Comparison of ENCODE assay signal across 8 mouse cellular contexts in genomic region chr6:83572671-83573070, GRCm38 (mm10). TPM values are rescaled to one million over a fixed set of nuclear protein-coding genes. Genes with fewer than 3 reads are reported as not detected.
DNase-seq lines count a peak whose midpoint lies in the region; ATAC-seq and TF ChIP-seq lines count a peak whose summit lies in the region.

TSS of gene Stambp (minus strand) at chr6:83572729.

- peak within 1 kb of the TSS; percentile 68 for H3K4me3 ChIP-seq in lung, embryonic 14.5 days (ENCODE audit: low read depth, low read length)
- peak within 1 kb of the TSS; percentile 85 for H3K4me3 ChIP-seq in bone marrow, adult 2 months (replicated peaks; ENCODE audit: control insufficient read depth, low read depth, low read length)
- H3K4me3 ChIP-seq in forebrain, embryonic 12.5 days (replicated peaks), result peak within 1 kb of the TSS; percentile 84
- peak within 1 kb of the TSS; percentile 91 for H3K4me3 ChIP-seq in intestine, embryonic 14.5 days (ENCODE audit: low read depth, low read length)
- peak within 1 kb of the TSS; percentile 92 for H3K4me3 ChIP-seq in liver, embryonic 16.5 days (ENCODE audit: low read depth, low read length)

- H3K9ac ChIP-seq in lung, embryonic 14.5 days, result peak within 1 kb of the TSS; percentile 63
- H3K9ac ChIP-seq in forebrain, embryonic 12.5 days, result peak within 1 kb of the TSS; percentile 80
- H3K9ac ChIP-seq in intestine, embryonic 14.5 days (ENCODE audit: low read length), result peak within 1 kb of the TSS; percentile 65
- peak within 1 kb of the TSS; percentile 85 for H3K9ac ChIP-seq in liver, embryonic 16.5 days (ENCODE audit: low read depth, low read length)

- ATAC-seq in lung, embryonic 14.5 days (ENCODE audit: insufficient read depth), result peak; percentile 85
- peak; percentile 83 for ATAC-seq in forebrain, embryonic 12.5 days (ENCODE audit: low FRiP score)
- peak; percentile 74 for ATAC-seq in intestine, embryonic 14.5 days (replicated peaks; ENCODE audit: low FRiP score, low TSS enrichment, low read depth)
- peak; percentile 52 for ATAC-seq in liver, embryonic 16.5 days (ENCODE audit: low read depth)

- peaks cover 5% of the 10 kb centered on the region; the same call in 1 of the 2 replicates for H3K36me3 ChIP-seq in lung, embryonic 14.5 days (ENCODE audit: insufficient read depth)
- H3K36me3 ChIP-seq in forebrain, embryonic 12.5 days (replicated peaks), result peaks cover 8% of the 10 kb centered on the region; the same call in 1 of the 2 replicates
- peaks cover 10% of the 10 kb centered on the region; the same call in 1 of the 2 replicates for H3K36me3 ChIP-seq in intestine, embryonic 14.5 days (ENCODE audit: control insufficient read depth, insufficient read depth, low read length)
- H3K36me3 ChIP-seq in liver, embryonic 16.5 days (ENCODE audit: control insufficient read depth, insufficient read depth), result no peaks in the 10 kb centered on the region

- DNase-seq in lung, embryonic 14.5 days, result no peak
- no peak for DNase-seq in lung, postnatal 36 days
- DNase-seq in intestine, embryonic 14.5 days (ENCODE audit: low spot score), result peak; percentile 72
- peak; percentile 56 for DNase-seq in testis, postnatal 10 days (ENCODE audit: low spot score)
- no peak for DNase-seq in gastrocnemius, postnatal 25 days

- no peaks in the 10 kb centered on the region for H3K4me1 ChIP-seq in lung, embryonic 14.5 days (ENCODE audit: insufficient read depth)
- no peaks in the 10 kb centered on the region for H3K4me1 ChIP-seq in bone marrow, adult 2 months (ENCODE audit: control insufficient read depth, insufficient read depth, low read length)
- H3K4me1 ChIP-seq in forebrain, embryonic 12.5 days, result peaks cover 13% of the 10 kb centered on the region
- H3K4me1 ChIP-seq in intestine, embryonic 14.5 days (replicated peaks; ENCODE audit: control insufficient read depth, insufficient read depth, low read length), result peaks cover 9% of the 10 kb centered on the region; the same call in 1 of the 2 replicates
- peaks cover 13% of the 10 kb centered on the region for H3K4me1 ChIP-seq in liver, embryonic 16.5 days (ENCODE audit: control insufficient read depth, low read depth, low read length)

- H3K9me3 ChIP-seq in lung, embryonic 14.5 days (ENCODE audit: low read depth, low read length), result no peaks in the 10 kb centered on the region
- H3K9me3 ChIP-seq in forebrain, embryonic 12.5 days, result no peaks in the 10 kb centered on the region
- no peaks in the 10 kb centered on the region for H3K9me3 ChIP-seq in intestine, embryonic 14.5 days (ENCODE audit: control insufficient read depth, low read length)
- H3K9me3 ChIP-seq in liver, embryonic 16.5 days (replicated peaks; ENCODE audit: control insufficient read depth, low read length), result no peaks in the 10 kb centered on the region

- no peaks in the 10 kb centered on the region for H3K27me3 ChIP-seq in lung, embryonic 14.5 days (ENCODE audit: insufficient read depth, low read length)
- H3K27me3 ChIP-seq in forebrain, embryonic 12.5 days, result peaks cover 20% of the 10 kb centered on the region
- H3K27me3 ChIP-seq in intestine, embryonic 14.5 days (replicated peaks; ENCODE audit: control insufficient read depth, insufficient read depth, low read length), result no peaks in the 10 kb centered on the region
- peaks cover 2% of the 10 kb centered on the region; the same call in 1 of the 2 replicates for H3K27me3 ChIP-seq in liver, embryonic 16.5 days (ENCODE audit: control insufficient read depth, insufficient read depth, low read depth, low read length)

- TF ChIP-seq CTCF in lung, embryonic 14.5 days (IDR thresholded peaks at IDR 0.05; ENCODE audit: low read depth), result no peak
- no peak for TF ChIP-seq CTCF in bone marrow, adult 2 months (IDR thresholded peaks at IDR 0.05; ENCODE audit: control insufficient read depth, insufficient read depth, low read length)

- H3K4me2 ChIP-seq in lung, embryonic 14.5 days, result peak within 1 kb of the TSS; percentile 73
- H3K4me2 ChIP-seq in forebrain, embryonic 12.5 days, result peak within 1 kb of the TSS; percentile 93
- peak within 1 kb of the TSS; percentile 96 for H3K4me2 ChIP-seq in intestine, embryonic 14.5 days (ENCODE audit: low read length)
- peak within 1 kb of the TSS; percentile 87 for H3K4me2 ChIP-seq in liver, embryonic 16.5 days (ENCODE audit: low read depth, low read length)

- H3K27ac ChIP-seq in lung, embryonic 14.5 days (ENCODE audit: low read depth), result peak within 1 kb of the TSS; percentile 73; the same call in 1 of the 2 replicates
- H3K27ac ChIP-seq in bone marrow, adult 2 months (ENCODE audit: control insufficient read depth, insufficient read depth, low read depth, low read length, poor library complexity), result peak within 1 kb of the TSS; percentile 37; the same call in 1 of the 2 replicates
- peak within 1 kb of the TSS; percentile 78 for H3K27ac ChIP-seq in forebrain, embryonic 12.5 days
- H3K27ac ChIP-seq in intestine, embryonic 14.5 days (ENCODE audit: low read depth), result peak within 1 kb of the TSS; percentile 47
- peak within 1 kb of the TSS; percentile 57 for H3K27ac ChIP-seq in liver, embryonic 16.5 days (ENCODE audit: low read length)

- TF ChIP-seq POLR2A in bone marrow, adult 2 months (IDR thresholded peaks at IDR 0.05; ENCODE audit: borderline replicate concordance, control insufficient read depth, low read depth, low read length), result no peak

- WGBS in lung, embryonic 14.5 days, result 2% methylated on average over 10 of the region's 11 CpGs
- 1% methylated on average over 9 of the region's 11 CpGs for WGBS in bone marrow, adult 2 months
- WGBS in forebrain, embryonic 12.5 days, result 0% methylated on average over 11 of the region's 11 CpGs
- 2% methylated on average over 8 of the region's 11 CpGs for WGBS in intestine, embryonic 14.5 days
- 0% methylated on average over 6 of the region's 11 CpGs for WGBS in liver, embryonic 16.5 days (ENCODE audit: insufficient replicate concordance)

RNA-seq across cellular contexts. Expression of gene Stambp, which starts in this region (rescaled TPM):
- polyA plus RNA-seq in lung, embryonic 14.5 days (2014; fragmentation: Nextera tagmentation; extraction: Ambion mirVana), result 18.6 and 19.7 TPM in 2 replicates
- polyA plus RNA-seq in bone marrow, adult 2 months (2011; ENCODE audit: insufficient read depth, insufficient read length, low replicate concordance, missing spikeins), result 5.0 and 14.6 TPM in 2 replicates
- polyA plus RNA-seq in forebrain, embryonic 12.5 days (2016; fragmentation: Nextera tagmentation; extraction: Ambion mirVana), result 27.7 and 28.8 TPM in 2 replicates
- 23.8 and 26.0 TPM in 2 replicates for polyA plus RNA-seq in intestine, embryonic 14.5 days (2014; fragmentation: Nextera tagmentation; extraction: Ambion mirVana)
- 9.6 TPM in 2 replicates for polyA plus RNA-seq in liver, embryonic 16.5 days (2015; fragmentation: Nextera tagmentation; extraction: Ambion mirVana)
- 1 to 10 TPM; 6.7 to 7.9 TPM for total RNA-seq in gastrocnemius, postnatal 25 days (2021)

Comparison
In these comparisons a context has a peak if more than half of its experiments do, and no peak if none do; other contexts are left out.
1. DNase-seq: peak in intestine, embryonic 14.5 days (single experiment) and testis, postnatal 10 days (single experiment); none in lung, embryonic 14.5 days (single experiment), lung, postnatal 36 days (single experiment) and gastrocnemius, postnatal 25 days (single experiment).
2. Peak in every context shown above with its lines, with median percentiles within 50 percentile points of each other: ATAC-seq, H3K27ac ChIP-seq, H3K4me2 ChIP-seq, H3K4me3 ChIP-seq and H3K9ac ChIP-seq.